Mouse (Mus musculus): ENCODE data around the gene Ccdc191.

DNA sequence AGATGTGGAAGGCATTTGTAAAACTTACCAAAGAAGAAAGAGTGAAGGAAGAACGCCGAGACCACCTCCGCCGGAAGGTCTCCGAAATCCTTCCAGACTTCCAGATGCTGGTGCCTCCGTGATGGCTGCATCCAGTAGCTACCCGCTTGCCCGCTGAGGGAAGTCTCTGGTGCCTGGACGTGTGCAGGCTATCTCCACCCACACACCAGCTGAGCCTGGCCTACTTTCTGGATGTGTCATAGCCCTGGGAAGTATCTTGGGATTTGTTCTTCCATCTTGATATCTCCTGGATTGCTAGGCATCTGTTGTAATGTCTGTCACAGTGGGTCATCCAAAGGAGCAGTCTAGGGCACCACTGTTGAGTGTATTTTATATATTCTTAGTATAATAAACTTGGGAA lies 73.7 kb downstream of the Ccdc191 start:
- no peak for TF ChIP-seq USF1 (IDR thresholded peaks at IDR 0.05; ENCODE audit: low read depth, low read length)
- TF ChIP-seq MAZ (IDR thresholded peaks at IDR 0.05; ENCODE audit: low read depth, low read length), result no peak

All from MEL (cell line).